Mouse (Mus musculus) heart, postnatal 0 days (tissue): ENCODE data around the gene Ccdc141.

Experiments used
- CTCF ChIP-seq: IDR thresholded peaks from 2 replicates; pipeline ENCODE4 v1.5.1; 2016; ENCODE audit warnings: antibody characterized with exemption, control low read depth, low read depth
- EP300 ChIP-seq: IDR thresholded peaks from 2 replicates; pipeline ENCODE4 v1.6.1; 2016; ENCODE audit warnings: antibody characterized with exemption, low read depth

GRCm38 (mm10) chr2:77078746-77079145, 91.7 kb downstream of the Ccdc141 start:
- TF ChIP-seq EP300 = no peak
- TF ChIP-seq CTCF = no peak
